Mouse (Mus musculus) heart, adult 2 months (tissue): ENCODE measurements at regions not wholly inside any gene's neighbourhood (a gene's known extent, or its start where the extent isn't known, plus 50 kb on each side); places are given as distances from the start of the nearest gene placed in this dataset.

ENCODE experiments used
- DNase-seq, 2 experiments: peaks; one replicate each; pipeline ENCODE4 v3.0.0; 2021
- H3K27ac ChIP-seq: fragments of 200-600 bp; 2 replicates; pipeline ENCODE4 v1.8.1; 2022
- H3K27me3 ChIP-seq: fragments of 200-500 bp; 2 replicates; pipeline ENCODE4 v1.6.1; 2012; ENCODE audit warnings: mild to moderate bottlenecking, low read length, inconsistent platforms, mixed read lengths; ENCODE audit not compliant: control insufficient read depth, insufficient read depth
- H3K36me3 ChIP-seq: fragments of 200-500 bp; 2 replicates; pipeline ENCODE4 v1.6.1; 2012; ENCODE audit warnings: low read length, inconsistent platforms; ENCODE audit not compliant: control insufficient read depth, insufficient read depth
- H3K4me1 ChIP-seq: fragments of 200-500 bp; 2 replicates; pipeline ENCODE4 v1.6.1; 2011; ENCODE audit warnings: low read length; ENCODE audit not compliant: control insufficient read depth, insufficient read depth
- H3K4me3 ChIP-seq: fragments of 200-600 bp; 2 replicates; pipeline ENCODE4 v1.8.1; 2022
- H3K79me2 ChIP-seq: fragments of 200-500 bp; replicated peaks from 2 replicates; pipeline ENCODE4 v1.6.1; 2012; ENCODE audit warnings: mild to moderate bottlenecking, inconsistent platforms, low read length, moderate library complexity, mixed read lengths; ENCODE audit not compliant: control insufficient read depth, insufficient read depth
- H3K9ac ChIP-seq: fragments of 200-500 bp; 2 replicates; pipeline ENCODE4 v1.6.1; 2012; ENCODE audit warnings: low read depth, mild to moderate bottlenecking, control low read depth, inconsistent platforms, low read length, mixed read lengths
- CTCF ChIP-seq: fragments of 200-600 bp; IDR thresholded peaks from 2 replicates; pipeline ENCODE4 v1.8.1; 2022; ENCODE audit warnings: antibody characterized with exemption, mild to moderate bottlenecking, moderate library complexity
- EP300 ChIP-seq: fragments of 200-500 bp; IDR thresholded peaks from 2 replicates; pipeline ENCODE4 v1.6.1; 2011; ENCODE audit warnings: low read depth, low read length, control low read depth; ENCODE audit not compliant: insufficient read depth
- POLR2A ChIP-seq: fragments of 200-500 bp; IDR thresholded peaks from 2 replicates; pipeline ENCODE4 v1.6.1; 2011; ENCODE audit warnings: mild to moderate bottlenecking, low read depth, low read length, control low read depth; ENCODE audit not compliant: insufficient read depth
- WGBS: fragments of 180-500 bp; shearing (Covaris S2); methylation state at CpG from one replicate; pipeline ENCODE4 v1.1.7; 2018; 5-methylcytosine and 5-hydroxymethylcytosine counted together
- intact Hi-C: fragments of 180-260 bp; cut with DNase I; formaldehyde crosslinking; loops from one replicate; pipeline ENCODE4 v1.15.1; 2025

- Histone ChIP-seq H3K9ac (no peak overlapping the region), H3K27ac (no peak overlapping the region), H3K4me3 (no peak overlapping the region), H3K4me1 (no peaks in the 10 kb centered on the region), H3K27me3 (no peaks in the 10 kb centered on the region; the same call in 1 of the 2 replicates), H3K36me3 (no peaks in the 10 kb centered on the region), H3K79me2 (no peaks in the 10 kb centered on the region)
- WGBS, result 90% methylated on average over 1 of the region's 1 CpGs
- intact Hi-C loops, result no loop called here
- TF ChIP-seq EP300, result no peak
- no peak for TF ChIP-seq POLR2A
- TF ChIP-seq CTCF, result no peak
- no peak for DNase-seq
Measured at GRCm38 (mm10) chr14:18963864-18964263, 69.8 kb upstream of the Ube2e2 start.

GRCm38 (mm10) chr14:18963287-18963686, 69.2 kb upstream of the Ube2e2 start:
- H3K79me2 ChIP-seq, result no peaks in the 10 kb centered on the region
- no peak overlapping the region for H3K4me3 ChIP-seq
- no peaks in the 10 kb centered on the region; the same call in 1 of the 2 replicates for H3K27me3 ChIP-seq
- DNase-seq, result no peak
- no peak overlapping the region for H3K9ac ChIP-seq
- no peaks in the 10 kb centered on the region for H3K36me3 ChIP-seq
- TF ChIP-seq POLR2A (no peak), EP300 (no peak), CTCF (no peak)
- intact Hi-C loops, result no loop called here
- H3K27ac ChIP-seq, result no peak overlapping the region
- H3K4me1 ChIP-seq, result no peaks in the 10 kb centered on the region
- 83% methylated on average over 2 of the region's 2 CpGs for WGBS
